Mouse (Mus musculus) embryonic facial prominence, embryonic 11.5 days (tissue): Measurements from ENCODE around the gene Aff1. TPM values are rescaled to one million over a fixed set of nuclear protein-coding genes. Genes with fewer than 3 reads are reported as not detected.

ENCODE experiments used
- ATAC-seq: fragments of 200-750 bp; cut with Nextera tagmentation; replicated peaks from 2 replicates; pipeline ENCODE4 v1.8.0; 2017; ENCODE audit warnings: low read depth; ENCODE audit not compliant: insufficient number of reproducible peaks, low FRiP score, low TSS enrichment
- DNase-seq: peaks from one replicate; pipeline ENCODE4 v3.0.0-alpha.2; 2015; ENCODE audit warnings: low spot score
- H3K27ac ChIP-seq: fragments of 300-500 bp; sonication (generic); replicated peaks from 2 replicates; pipeline ENCODE4 v1.5.1; 2014; ENCODE audit warnings: mild to moderate bottlenecking, low read depth, low read length, control low read depth
- H3K27me3 ChIP-seq: fragments of 300-500 bp; sonication (generic); 2 replicates; pipeline ENCODE4 v1.6.1; 2014; ENCODE audit warnings: mild to moderate bottlenecking, low read length, moderate library complexity, mixed read lengths; ENCODE audit not compliant: control insufficient read depth, insufficient read depth
- H3K36me3 ChIP-seq: fragments of 300-500 bp; sonication (generic); replicated peaks from 2 replicates; pipeline ENCODE4 v1.6.1; 2014; ENCODE audit warnings: low read depth, mild to moderate bottlenecking, low read length, moderate library complexity, mixed read lengths; ENCODE audit not compliant: control insufficient read depth, insufficient read depth
- H3K4me1 ChIP-seq: fragments of 300-500 bp; sonication (generic); 2 replicates; pipeline ENCODE4 v1.6.1; 2014; ENCODE audit warnings: low read length, mixed read lengths; ENCODE audit not compliant: control insufficient read depth, insufficient read depth
- H3K4me2 ChIP-seq: fragments of 300-500 bp; sonication (generic); 2 replicates; pipeline ENCODE4 v1.6.1; 2014; ENCODE audit warnings: low read depth, mild to moderate bottlenecking, control low read depth, low read length, moderate library complexity
- H3K4me3 ChIP-seq: fragments of 300-500 bp; sonication (generic); 2 replicates; pipeline ENCODE4 v1.5.1; 2014; ENCODE audit warnings: low read depth, low read length, control low read depth
- H3K9ac ChIP-seq: fragments of 300-500 bp; sonication (generic); replicated peaks from 2 replicates; pipeline ENCODE4 v1.6.1; 2014; ENCODE audit warnings: mild to moderate bottlenecking, control low read depth, low read length
- H3K9me3 ChIP-seq: fragments of 300-500 bp; sonication (generic); replicated peaks from 2 replicates; pipeline ENCODE4 v1.6.1; 2016; ENCODE audit warnings: mild to moderate bottlenecking, low read length, inconsistent platforms, mixed read lengths; ENCODE audit not compliant: control insufficient read depth
- WGBS: fragments of 180-500 bp; shearing (Covaris S2); extraction: QIAGEN DNeasy Blood & Tissue Kit; methylation state at CpG from one replicate; pipeline ENCODE4 v1.1.7; 2014; 5-methylcytosine and 5-hydroxymethylcytosine counted together
- polyA plus RNA-seq: library from polyadenylated mRNA; unstranded; fragments of >200 nt; fragmentation: Nextera tagmentation; extraction: Ambion mirVana; gene quantifications from 2 replicates; pipeline ENCODE4 v1.2.1, GENCODE M21; 2014

Gene Aff1
- polyA plus RNA-seq, 1 experiment from 2014 or later, result 6.1 TPM

DNA sequence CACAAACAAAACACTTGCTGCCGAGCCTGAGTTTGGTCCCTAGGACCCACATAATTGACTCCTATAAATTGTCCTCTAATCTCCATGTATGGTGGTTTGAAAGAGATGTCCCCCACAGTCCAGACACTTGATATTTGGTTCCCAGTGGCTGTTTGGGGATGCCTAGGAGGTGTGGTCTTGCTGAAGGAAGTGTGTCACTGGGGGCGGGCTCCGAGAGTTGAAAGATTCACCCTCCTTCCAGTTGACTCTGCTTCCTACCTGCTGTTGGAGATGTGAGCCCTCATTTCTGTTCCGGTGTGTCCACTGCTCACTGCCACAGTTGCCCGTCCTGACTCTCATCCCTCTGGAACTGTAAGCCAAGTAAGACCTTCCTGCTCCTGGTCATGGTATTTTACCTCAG, 13.2 kb upstream of the Aff1 start:
- no peak overlapping the region for H3K4me3 ChIP-seq
- 94% methylated on average over 5 of the region's 5 CpGs for WGBS
- ATAC-seq (no peak), DNase-seq (no peak)
- H3K27me3 ChIP-seq, result no peaks in the 10 kb centered on the region
- no peak overlapping the region for H3K4me2 ChIP-seq
- H3K4me1 ChIP-seq, result no peaks in the 10 kb centered on the region
- H3K36me3 ChIP-seq, result no peaks in the 10 kb centered on the region
- no peak overlapping the region for H3K9ac ChIP-seq
- no peaks in the 10 kb centered on the region for H3K9me3 ChIP-seq
- no peak overlapping the region for H3K27ac ChIP-seq

GRCm38 (mm10) chr5:103680381-103680780, 11.8 kb upstream of the Aff1 start:
- Histone ChIP-seq H3K9me3 (no peaks in the 10 kb centered on the region), H3K36me3 (no peaks in the 10 kb centered on the region), H3K27me3 (no peaks in the 10 kb centered on the region), H3K4me1 (no peaks in the 10 kb centered on the region), H3K4me3 (no peak overlapping the region), H3K27ac (no peak overlapping the region), H3K9ac (no peak overlapping the region), H3K4me2 (no peak overlapping the region)
- ATAC-seq, result no peak
- WGBS, result 39% methylated on average over 4 of the region's 4 CpGs
- peak; percentile 82 for DNase-seq

- Histone ChIP-seq H3K4me1 (no peaks in the 10 kb centered on the region), H3K4me3 (no peak overlapping the region), H3K27me3 (no peaks in the 10 kb centered on the region), H3K4me2 (no peak overlapping the region), H3K27ac (no peak overlapping the region), H3K9ac (no peak overlapping the region), H3K36me3 (no peaks in the 10 kb centered on the region), H3K9me3 (no peaks in the 10 kb centered on the region)
- ATAC-seq (no peak), DNase-seq (no peak)
- 43% methylated on average over 3 of the region's 3 CpGs for WGBS
Observed at GRCm38 (mm10) chr5:103681824-103682223, 10.3 kb upstream of the Aff1 start.

GRCm38 (mm10) chr5:103689645-103690044, 2.5 kb upstream of the Aff1 start:
- no peak for ATAC-seq
- Histone ChIP-seq H3K27ac (no peak overlapping the region), H3K4me3 (no peak overlapping the region), H3K9ac (no peak overlapping the region), H3K4me2 (no peak overlapping the region), H3K27me3 (peaks cover 21% of the 10 kb centered on the region), H3K9me3 (no peaks in the 10 kb centered on the region), H3K4me1 (no peaks in the 10 kb centered on the region), H3K36me3 (no peaks in the 10 kb centered on the region)
- DNase-seq, result no peak
- 90% methylated on average over 5 of the region's 5 CpGs for WGBS

GRCm38 (mm10) chr5:103690190-103690589, 2.0 kb upstream of the Aff1 start:
- no peaks in the 10 kb centered on the region for H3K9me3 ChIP-seq
- H3K9ac ChIP-seq, result no peak overlapping the region
- no peaks in the 10 kb centered on the region for H3K36me3 ChIP-seq
- H3K4me2 ChIP-seq, result no peak overlapping the region
- DNase-seq, result no peak
- no peak overlapping the region for H3K27ac ChIP-seq
- no peak overlapping the region for H3K4me3 ChIP-seq
- 90% methylated on average over 8 of the region's 8 CpGs for WGBS
- ATAC-seq, result no peak
- no peaks in the 10 kb centered on the region for H3K4me1 ChIP-seq
- H3K27me3 ChIP-seq, result peaks cover 21% of the 10 kb centered on the region

DNA sequence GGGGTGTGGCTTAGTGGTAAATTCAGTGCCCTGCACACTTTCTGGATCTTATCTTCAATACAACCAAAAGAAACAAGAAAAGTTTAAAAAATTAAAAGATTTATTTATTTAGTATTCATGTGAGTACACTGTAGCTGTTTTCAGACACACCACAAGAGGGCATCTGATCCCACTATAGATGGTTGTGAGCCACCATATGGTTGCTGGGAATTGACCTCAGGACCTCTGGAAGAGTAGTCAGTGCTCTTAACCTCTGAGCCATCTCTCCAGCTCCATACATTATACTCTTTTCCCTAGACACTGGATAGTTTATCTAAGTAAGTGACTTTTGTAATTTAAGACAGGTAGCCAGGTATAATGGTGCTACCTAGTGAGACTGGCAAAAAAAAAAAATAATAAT, 1.0 kb upstream of the Aff1 start:
- Histone ChIP-seq H3K36me3 (no peaks in the 10 kb centered on the region), H3K4me2 (no peak overlapping the region)

GRCm38 (mm10) chr5:103692531-103693040, 412 bp downstream of the Aff1 start:
- H3K27me3 ChIP-seq, result peaks cover 21% of the 10 kb centered on the region
- peak overlapping the region; percentile 47 for H3K9ac ChIP-seq
- DNase-seq (no peak), ATAC-seq (no peak)
- no peak overlapping the region for H3K27ac ChIP-seq
- H3K4me1 ChIP-seq, result no peaks in the 10 kb centered on the region
- peak overlapping the region; percentile 57 for H3K4me3 ChIP-seq
- H3K4me2 ChIP-seq, result peak overlapping the region; percentile 99
- no peaks in the 10 kb centered on the region for H3K9me3 ChIP-seq
- WGBS, result under 1% methylated on average over 34 of the region's 34 CpGs
- no peaks in the 10 kb centered on the region for H3K36me3 ChIP-seq

More for the DNA sequence above, 1.0 kb upstream of the Aff1 start:
- no peak for ATAC-seq
- H3K4me3 ChIP-seq, result no peak overlapping the region
- no peak overlapping the region for H3K9ac ChIP-seq
- no peak overlapping the region for H3K27ac ChIP-seq
- H3K4me1 ChIP-seq, result no peaks in the 10 kb centered on the region
- peaks cover 21% of the 10 kb centered on the region for H3K27me3 ChIP-seq
- H3K9me3 ChIP-seq, result no peaks in the 10 kb centered on the region
- no peak for DNase-seq

GRCm38 (mm10) chr5:103693041-103693641, 967 bp downstream of the Aff1 start:
- WGBS, result under 1% methylated on average over 28 of the region's 28 CpGs
- ATAC-seq, result no peak
- Histone ChIP-seq H3K4me1 (no peaks in the 10 kb centered on the region), H3K9me3 (no peaks in the 10 kb centered on the region), H3K4me2 (peak overlapping the region; percentile 99), H3K27me3 (peaks cover 21% of the 10 kb centered on the region), H3K9ac (peak overlapping the region; percentile 47), H3K4me3 (peak overlapping the region; percentile 57), H3K36me3 (no peaks in the 10 kb centered on the region), H3K27ac (no peak overlapping the region)
- DNase-seq, result peak; percentile 27
